Mouse (Mus musculus): ENCODE measurements at regions not wholly inside any gene's neighbourhood (a gene's known extent, or its start where the extent isn't known, plus 50 kb on each side); places are given as distances from the start of the nearest gene placed in this dataset.
A peak's percentile ranks its signal among the peaks of the same experiment; 100 is the strongest.

DNA sequence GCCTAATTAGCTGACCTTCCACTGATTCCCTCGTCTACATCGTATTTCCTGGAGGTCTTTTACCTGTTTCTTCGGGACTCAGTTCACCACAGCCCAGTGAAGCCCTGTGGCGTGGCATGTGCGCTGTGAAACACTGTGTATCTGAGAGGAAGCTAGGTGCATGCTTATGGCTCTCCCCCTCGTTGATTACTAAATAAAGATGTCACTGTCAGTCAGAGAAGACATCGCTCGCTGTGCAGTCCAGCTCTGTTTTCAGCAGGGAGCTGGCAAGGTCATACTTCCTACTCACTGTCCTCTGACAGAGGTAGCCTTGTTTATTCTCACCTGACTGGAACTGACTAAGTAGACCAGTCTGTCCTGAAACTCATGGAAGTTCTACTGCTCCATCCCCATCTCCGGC is 68.7 kb upstream of the Adrb1 start:
- H3K27me3 ChIP-seq (replicated peaks; ENCODE audit: control insufficient read depth, insufficient read depth, low read length), result no peaks in the 10 kb centered on the region
- peak overlapping the region; percentile 26 for H3K4me2 ChIP-seq (ENCODE audit: low read length)
- peaks cover 12% of the 10 kb centered on the region for H3K4me1 ChIP-seq (ENCODE audit: control insufficient read depth, insufficient read depth, low read length)
- H3K9me3 ChIP-seq (replicated peaks; ENCODE audit: control insufficient read depth, low read length), result no peaks in the 10 kb centered on the region
- H3K27ac ChIP-seq (ENCODE audit: low read depth, low read length), result no peak overlapping the region
- ATAC-seq (no peak), DNase-seq (ENCODE audit: low spot score) (no peak)
- WGBS, result 51% methylated on average over 9 of the region's 9 CpGs
- H3K4me3 ChIP-seq (ENCODE audit: low read depth, low read length), result no peak overlapping the region
- no peaks in the 10 kb centered on the region for H3K36me3 ChIP-seq (ENCODE audit: control insufficient read depth, insufficient read depth, low read length)
- H3K9ac ChIP-seq (ENCODE audit: low read length), result no peak overlapping the region

DNA sequence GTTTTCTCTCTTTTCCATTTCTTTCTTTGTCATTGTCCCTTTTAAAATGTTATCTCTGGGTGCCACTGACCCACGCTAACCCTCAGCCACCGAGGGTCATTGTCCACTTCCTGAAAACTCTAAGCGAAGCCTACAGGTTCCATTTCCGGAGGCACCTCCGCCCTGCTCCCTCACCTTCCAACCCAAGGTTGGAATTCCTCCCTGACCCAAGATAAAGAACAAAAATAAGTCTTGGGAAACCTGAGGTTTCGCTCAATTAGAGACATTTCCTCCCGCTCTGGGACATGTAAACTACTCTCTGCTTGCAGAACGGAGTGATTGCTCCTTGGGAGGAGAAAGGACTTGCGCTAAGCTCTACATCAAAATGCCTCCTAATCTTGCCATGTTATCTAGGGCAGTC is 66.7 kb upstream of the Adrb1 start:
- H3K27ac ChIP-seq (ENCODE audit: low read depth, low read length), result no peak overlapping the region
- H3K4me1 ChIP-seq (ENCODE audit: control insufficient read depth, insufficient read depth, low read length), result peaks cover 12% of the 10 kb centered on the region
- H3K4me2 ChIP-seq (ENCODE audit: low read length), result no peak overlapping the region
- no peak overlapping the region for H3K9ac ChIP-seq (ENCODE audit: low read length)
- 91% methylated on average over 9 of the region's 9 CpGs for WGBS
- H3K9me3 ChIP-seq (replicated peaks; ENCODE audit: control insufficient read depth, low read length), result no peaks in the 10 kb centered on the region
- ATAC-seq (no peak), DNase-seq (ENCODE audit: low spot score) (no peak)
- H3K36me3 ChIP-seq (ENCODE audit: control insufficient read depth, insufficient read depth, low read length), result no peaks in the 10 kb centered on the region
- no peak overlapping the region for H3K4me3 ChIP-seq (ENCODE audit: low read depth, low read length)
- H3K27me3 ChIP-seq (replicated peaks; ENCODE audit: control insufficient read depth, insufficient read depth, low read length), result no peaks in the 10 kb centered on the region

DNA sequence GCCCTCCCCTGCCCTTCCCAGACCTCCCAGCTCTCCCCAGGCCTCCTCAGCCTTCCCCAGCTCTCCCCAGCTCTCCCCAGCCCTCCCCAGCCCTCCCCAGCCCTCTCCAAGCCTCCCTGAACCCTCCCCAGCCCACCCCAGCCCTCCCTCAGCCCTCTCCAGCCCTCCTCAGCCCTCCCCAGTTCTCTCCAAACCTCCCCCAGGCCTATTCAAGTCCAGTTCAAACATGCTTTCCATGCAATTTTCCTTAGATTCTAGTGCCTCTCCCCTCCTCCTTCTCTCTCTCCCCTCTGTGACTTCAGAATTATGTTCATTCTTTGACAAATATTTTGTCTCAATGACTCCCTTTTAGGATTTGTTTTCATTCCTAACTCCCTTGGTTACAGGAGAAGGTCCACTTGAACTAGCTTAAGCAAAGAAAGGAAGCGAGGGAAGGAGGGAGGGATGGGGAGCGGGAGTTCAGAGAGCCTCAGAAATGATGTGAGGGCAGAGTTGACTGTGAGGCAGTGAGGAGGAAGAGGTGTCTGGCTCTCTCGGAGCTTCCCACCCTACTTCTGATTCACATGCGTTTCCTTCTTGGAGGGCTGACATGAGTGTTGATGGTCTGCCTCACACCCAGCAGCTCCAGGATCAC is 61.3 kb upstream of the Adrb1 start:
- DNase-seq (ENCODE audit: low spot score) (no peak), ATAC-seq (no peak)
- H3K27me3 ChIP-seq (replicated peaks; ENCODE audit: control insufficient read depth, insufficient read depth, low read length), result no peaks in the 10 kb centered on the region
- no peak overlapping the region for H3K9ac ChIP-seq (ENCODE audit: low read length)
- no peak overlapping the region for H3K4me3 ChIP-seq (ENCODE audit: low read depth, low read length)
- no peaks in the 10 kb centered on the region for H3K4me1 ChIP-seq (ENCODE audit: control insufficient read depth, insufficient read depth, low read length)
- H3K27ac ChIP-seq (ENCODE audit: low read depth, low read length), result no peak overlapping the region
- 79% methylated on average over 4 of the region's 4 CpGs for WGBS
- H3K36me3 ChIP-seq (ENCODE audit: control insufficient read depth, insufficient read depth, low read length), result no peaks in the 10 kb centered on the region
- H3K4me2 ChIP-seq (ENCODE audit: low read length), result no peak overlapping the region
- H3K9me3 ChIP-seq (replicated peaks; ENCODE audit: control insufficient read depth, low read length), result no peaks in the 10 kb centered on the region

DNA sequence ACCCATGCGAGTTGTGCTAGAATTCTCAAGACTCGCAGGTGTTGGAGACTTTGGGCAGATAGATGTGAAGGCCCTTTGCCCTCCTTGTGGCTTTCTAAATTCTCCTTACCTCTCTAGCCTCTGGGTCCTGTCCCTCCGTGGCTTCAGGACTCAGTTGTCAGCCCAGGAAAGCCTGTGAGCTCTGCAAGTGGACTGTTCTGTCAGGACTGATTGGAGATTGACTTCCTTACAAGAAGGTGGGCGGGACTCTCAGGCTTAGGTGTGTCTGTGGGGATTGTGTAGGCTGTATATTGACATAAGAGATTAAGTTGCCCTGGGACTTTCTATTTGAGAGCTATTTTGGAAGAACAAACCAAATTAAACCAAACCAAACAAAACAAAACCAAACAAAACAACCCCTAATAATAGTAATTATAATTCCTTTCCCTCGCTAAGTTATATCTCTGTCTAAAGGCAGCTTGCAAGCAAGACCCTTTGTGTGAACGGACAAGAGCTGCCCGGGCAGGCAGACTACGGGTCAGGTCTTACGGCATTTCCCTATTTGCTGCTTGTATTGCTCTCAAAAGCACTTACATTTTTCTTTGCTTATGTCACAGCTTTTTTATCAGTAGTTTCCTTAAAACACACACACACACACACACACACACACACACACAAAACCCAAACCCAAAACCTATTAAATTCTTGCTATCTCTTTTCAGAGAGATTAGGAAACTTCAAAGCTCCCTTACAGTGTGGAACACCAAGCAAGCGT is 58.3 kb upstream of the Adrb1 start:
- Histone ChIP-seq H3K36me3 (ENCODE audit: control insufficient read depth, insufficient read depth, low read length) (no peaks in the 10 kb centered on the region), H3K27ac (ENCODE audit: low read depth, low read length) (no peak overlapping the region), H3K4me3 (ENCODE audit: low read depth, low read length) (no peak overlapping the region), H3K9ac (ENCODE audit: low read length) (no peak overlapping the region), H3K9me3 (replicated peaks; ENCODE audit: control insufficient read depth, low read length) (no peaks in the 10 kb centered on the region), H3K27me3 (replicated peaks; ENCODE audit: control insufficient read depth, insufficient read depth, low read length) (no peaks in the 10 kb centered on the region), H3K4me2 (ENCODE audit: low read length) (no peak overlapping the region), H3K4me1 (ENCODE audit: control insufficient read depth, insufficient read depth, low read length) (no peaks in the 10 kb centered on the region)
- WGBS, result 62% methylated on average over 10 of the region's 10 CpGs
- ATAC-seq, result no peak
- DNase-seq (ENCODE audit: low spot score), result no peak

DNA sequence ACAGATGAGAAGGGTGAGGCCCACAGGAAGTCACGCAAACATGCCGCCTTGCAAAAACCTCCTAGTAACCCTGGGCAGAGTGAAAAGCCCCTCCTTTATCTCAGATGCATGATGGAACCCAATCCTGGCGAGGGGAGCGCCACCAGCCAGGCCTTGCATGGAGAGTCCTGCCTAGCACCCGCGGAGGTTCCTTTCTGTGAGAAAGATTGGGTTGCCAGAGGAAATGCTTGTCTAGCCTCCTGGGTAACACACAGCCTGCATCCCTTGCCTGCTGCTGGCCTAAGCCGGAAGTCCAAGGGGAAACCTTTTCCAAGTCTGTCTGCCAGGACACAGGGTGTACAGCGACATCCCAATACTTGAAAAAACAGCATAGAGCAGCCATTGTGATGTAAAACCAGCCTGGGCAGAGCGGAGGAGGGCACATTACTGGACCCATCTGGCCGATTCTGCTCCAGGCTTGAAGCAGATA is 57.7 kb upstream of the Adrb1 start:
- Histone ChIP-seq H3K4me3 (ENCODE audit: low read depth, low read length) (no peak overlapping the region), H3K36me3 (ENCODE audit: control insufficient read depth, insufficient read depth, low read length) (no peaks in the 10 kb centered on the region), H3K9me3 (replicated peaks; ENCODE audit: control insufficient read depth, low read length) (no peaks in the 10 kb centered on the region), H3K4me2 (ENCODE audit: low read length) (no peak overlapping the region), H3K27me3 (replicated peaks; ENCODE audit: control insufficient read depth, insufficient read depth, low read length) (no peaks in the 10 kb centered on the region), H3K4me1 (ENCODE audit: control insufficient read depth, insufficient read depth, low read length) (no peaks in the 10 kb centered on the region), H3K9ac (ENCODE audit: low read length) (no peak overlapping the region), H3K27ac (ENCODE audit: low read depth, low read length) (no peak overlapping the region)
- ATAC-seq, result no peak
- WGBS, result 76% methylated on average over 10 of the region's 10 CpGs
- peak; percentile 14 for DNase-seq (ENCODE audit: low spot score)

DNA sequence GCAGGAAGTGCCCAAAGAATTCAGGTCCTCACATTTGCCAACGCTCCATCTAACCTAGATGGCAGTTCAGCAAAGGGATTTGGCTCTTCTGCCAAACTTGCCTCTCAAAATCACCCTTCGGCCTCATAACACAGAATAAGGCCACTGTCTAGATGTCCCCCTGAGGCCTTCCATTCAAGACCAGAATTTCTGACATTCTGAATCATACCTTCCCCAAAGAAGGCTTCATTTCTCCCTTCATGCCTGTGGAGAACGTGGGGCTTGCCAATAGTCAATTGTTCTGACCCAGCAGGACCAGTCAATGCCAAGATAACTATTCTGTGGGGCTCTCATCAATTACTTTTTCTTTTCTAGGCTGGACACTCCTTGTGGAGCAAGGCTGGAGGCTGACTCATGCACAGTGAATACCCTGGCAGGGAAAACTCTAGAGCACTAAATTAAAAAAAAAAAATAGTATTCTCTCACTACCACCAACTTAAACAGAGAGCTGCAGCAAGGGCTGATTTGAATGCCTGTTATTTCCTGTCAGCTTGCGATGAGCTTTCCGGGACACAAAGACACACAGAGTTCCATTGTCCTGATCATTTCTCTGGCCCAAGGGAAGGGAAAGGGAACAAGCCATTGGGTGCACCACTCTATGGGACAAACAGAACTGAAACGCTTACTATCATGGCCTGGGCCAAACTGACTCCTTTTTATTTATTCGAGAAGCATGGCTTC is 56.9 kb upstream of the Adrb1 start:
- Histone ChIP-seq H3K9ac (ENCODE audit: low read length) (no peak overlapping the region), H3K4me1 (ENCODE audit: control insufficient read depth, insufficient read depth, low read length) (no peaks in the 10 kb centered on the region), H3K36me3 (ENCODE audit: control insufficient read depth, insufficient read depth, low read length) (no peaks in the 10 kb centered on the region), H3K4me2 (ENCODE audit: low read length) (no peak overlapping the region), H3K27me3 (replicated peaks; ENCODE audit: control insufficient read depth, insufficient read depth, low read length) (no peaks in the 10 kb centered on the region), H3K9me3 (replicated peaks; ENCODE audit: control insufficient read depth, low read length) (no peaks in the 10 kb centered on the region), H3K4me3 (ENCODE audit: low read depth, low read length) (no peak overlapping the region), H3K27ac (ENCODE audit: low read depth, low read length) (no peak overlapping the region)
- DNase-seq (ENCODE audit: low spot score) (no peak), ATAC-seq (no peak)
- WGBS, result 78% methylated on average over 7 of the region's 7 CpGs

DNA sequence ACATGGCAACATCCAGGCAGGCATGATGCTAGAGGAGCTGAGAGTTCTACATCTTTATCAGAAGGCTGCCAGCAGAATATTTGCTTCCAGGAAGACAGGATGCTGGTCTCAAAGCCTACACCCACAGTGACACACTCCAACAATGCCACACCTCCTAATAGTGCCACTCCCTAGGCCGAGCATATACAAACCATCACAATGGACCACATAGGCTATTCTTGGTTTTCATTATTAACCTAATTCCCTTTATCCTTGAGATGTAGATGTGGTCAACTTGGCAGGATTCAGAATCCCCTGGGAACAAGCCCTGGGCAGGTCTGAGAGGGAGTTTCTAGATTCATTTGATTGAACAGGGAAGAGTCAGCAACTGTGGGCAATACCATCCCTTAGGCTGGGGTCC is 56.0 kb upstream of the Adrb1 start:
- WGBS, result 79% methylated on average over 1 of the region's 1 CpGs

DNA sequence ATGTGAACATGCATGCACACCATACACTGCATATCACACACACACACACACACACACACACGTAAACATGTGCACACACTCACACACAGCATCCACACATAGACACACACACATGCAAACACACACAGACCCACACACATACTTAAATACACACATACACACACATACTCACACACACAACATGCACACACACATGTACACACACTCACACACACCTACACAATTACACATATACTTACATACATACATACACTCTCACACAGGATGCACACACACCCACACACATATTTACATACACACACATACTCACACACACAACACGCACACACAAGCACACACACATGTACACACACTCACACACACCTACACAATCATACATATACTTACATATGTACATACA is 54.1 kb upstream of the Adrb1 start:
- Histone ChIP-seq H3K4me1 (ENCODE audit: control insufficient read depth, insufficient read depth, low read length) (no peaks in the 10 kb centered on the region), H3K4me3 (ENCODE audit: low read depth, low read length) (no peak overlapping the region), H3K9ac (ENCODE audit: low read length) (no peak overlapping the region), H3K4me2 (ENCODE audit: low read length) (no peak overlapping the region), H3K36me3 (ENCODE audit: control insufficient read depth, insufficient read depth, low read length) (no peaks in the 10 kb centered on the region), H3K27me3 (replicated peaks; ENCODE audit: control insufficient read depth, insufficient read depth, low read length) (no peaks in the 10 kb centered on the region), H3K9me3 (replicated peaks; ENCODE audit: control insufficient read depth, low read length) (no peaks in the 10 kb centered on the region), H3K27ac (ENCODE audit: low read depth, low read length) (no peak overlapping the region)
- no peak for ATAC-seq
- WGBS, result 89% methylated on average over 2 of the region's 2 CpGs
- DNase-seq (ENCODE audit: low spot score), result no peak

More for the DNA sequence above, 56.0 kb upstream of the Adrb1 start:
- H3K9me3 ChIP-seq (replicated peaks; ENCODE audit: control insufficient read depth, low read length), result no peaks in the 10 kb centered on the region
- H3K27me3 ChIP-seq (replicated peaks; ENCODE audit: control insufficient read depth, insufficient read depth, low read length), result no peaks in the 10 kb centered on the region
- no peak overlapping the region for H3K9ac ChIP-seq (ENCODE audit: low read length)
- H3K27ac ChIP-seq (ENCODE audit: low read depth, low read length), result no peak overlapping the region
- no peaks in the 10 kb centered on the region for H3K36me3 ChIP-seq (ENCODE audit: control insufficient read depth, insufficient read depth, low read length)
- no peak overlapping the region for H3K4me2 ChIP-seq (ENCODE audit: low read length)
- no peaks in the 10 kb centered on the region for H3K4me1 ChIP-seq (ENCODE audit: control insufficient read depth, insufficient read depth, low read length)
- ATAC-seq, result no peak
- DNase-seq (ENCODE audit: low spot score), result no peak
- H3K4me3 ChIP-seq (ENCODE audit: low read depth, low read length), result no peak overlapping the region

DNA sequence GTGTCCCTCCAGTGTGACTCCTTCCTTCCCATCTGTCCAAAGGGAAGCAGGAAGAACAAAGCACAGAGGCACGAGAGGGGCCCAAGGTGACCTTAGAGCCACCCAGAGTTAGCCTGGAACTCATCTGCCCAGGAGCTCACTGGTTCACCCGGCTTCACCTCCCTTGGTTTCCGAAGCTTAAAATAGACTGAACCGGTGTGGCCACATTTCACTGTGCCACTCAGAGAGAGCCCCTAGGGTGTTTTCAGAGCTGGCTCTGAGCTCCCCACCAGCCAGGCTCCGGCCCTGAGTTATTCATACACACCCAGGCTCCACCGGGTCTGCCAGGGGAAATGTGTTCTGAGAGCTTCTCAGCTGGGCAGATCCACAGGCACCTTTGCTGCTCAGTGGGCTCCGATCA is 53.0 kb upstream of the Adrb1 start:
- DNase-seq (ENCODE audit: low spot score) (no peak), ATAC-seq (no peak)
- WGBS, result 84% methylated on average over 7 of the region's 7 CpGs
- H3K4me3 ChIP-seq (ENCODE audit: low read depth, low read length), result no peak overlapping the region
- H3K9me3 ChIP-seq (replicated peaks; ENCODE audit: control insufficient read depth, low read length), result no peaks in the 10 kb centered on the region
- H3K36me3 ChIP-seq (ENCODE audit: control insufficient read depth, insufficient read depth, low read length), result no peaks in the 10 kb centered on the region
- H3K9ac ChIP-seq (ENCODE audit: low read length), result no peak overlapping the region
- no peaks in the 10 kb centered on the region for H3K27me3 ChIP-seq (replicated peaks; ENCODE audit: control insufficient read depth, insufficient read depth, low read length)
- no peaks in the 10 kb centered on the region for H3K4me1 ChIP-seq (ENCODE audit: control insufficient read depth, insufficient read depth, low read length)
- no peak overlapping the region for H3K4me2 ChIP-seq (ENCODE audit: low read length)
- H3K27ac ChIP-seq (ENCODE audit: low read depth, low read length), result no peak overlapping the region
